Comparison of ENCODE assay signal across 11 mouse cellular contexts in genomic region chr12:54146943-54147556, GRCm38 (mm10). TPM values are rescaled to one million over a fixed set of nuclear protein-coding genes. Genes with fewer than 3 reads are reported as not detected.
DNase-seq lines count a peak whose midpoint lies in the region; ATAC-seq and TF ChIP-seq lines count a peak whose summit lies in the region.
"Had no signal": no experiment of that assay in that cellular context is flagged by ENCODE, and none has a peak within 500 bp of the region (broad histone marks: within the 10 kb centered on the region; RNA-seq: fewer than 3 reads in every experiment).

No protein-coding gene starts in this region.

- no peak overlapping the region for H3K27ac ChIP-seq in liver, embryonic 11.5 days (ENCODE audit: low read depth, low read length)
- no peak overlapping the region for H3K27ac ChIP-seq in hindbrain, embryonic 16.5 days (ENCODE audit: low read depth, low read length)
- H3K27ac ChIP-seq: heart, embryonic 15.5 days had no signal

- ATAC-seq in liver, embryonic 11.5 days (replicated peaks; ENCODE audit: low FRiP score), result 0 out of 2 replicates have a peak, but pooled peaks have one; percentile 41
- peak; percentile 52; the same call in 1 of the 2 replicates for ATAC-seq in hindbrain, embryonic 16.5 days

- 37% methylated on average over 12 of the region's 12 CpGs for WGBS in liver, embryonic 11.5 days
- WGBS in hindbrain, embryonic 16.5 days, result 23% methylated on average over 12 of the region's 12 CpGs

- no peaks in the 10 kb centered on the region for H3K36me3 ChIP-seq in liver, embryonic 11.5 days (ENCODE audit: control insufficient read depth, insufficient read depth, low read length)
- no peaks in the 10 kb centered on the region for H3K36me3 ChIP-seq in hindbrain, embryonic 16.5 days (ENCODE audit: control insufficient read depth, insufficient read depth, low read length)
- H3K36me3 ChIP-seq: heart, embryonic 15.5 days had no signal

- H3K9ac ChIP-seq in liver, embryonic 11.5 days (ENCODE audit: low read depth, low read length), result no peak overlapping the region
- H3K9ac ChIP-seq in hindbrain, embryonic 16.5 days (ENCODE audit: low read depth, low read length), result no peak overlapping the region; the same call in 1 of the 2 replicates
- H3K9ac ChIP-seq: heart, embryonic 15.5 days had no signal

- no peak for TF ChIP-seq CTCF in brain, embryonic 14.5 days (IDR thresholded peaks at IDR 0.05; ENCODE audit: borderline replicate concordance, extremely low read depth, insufficient read depth, insufficient read length)

- DNase-seq in liver, embryonic 11.5 days (ENCODE audit: low spot score), result no peak
- DNase-seq in liver, result no peak
- DNase-seq in brain, embryonic 14.5 days (ENCODE audit: low read depth), result peak; percentile 73
- peak; percentile 58 for DNase-seq in retina, postnatal 1 day
- no peak for DNase-seq in layer of hippocampus, adult 11-12 months (ENCODE audit: low spot score)
- no peak for DNase-seq in left cerebral cortex, adult 11 months (ENCODE audit: low spot score)
- DNase-seq: adrenal gland, postnatal 25 days; kidney, postnatal 14 days had no signal

- no peak for TF ChIP-seq POLR2A in brain, embryonic 14.5 days (IDR thresholded peaks at IDR 0.05; ENCODE audit: borderline replicate concordance, extremely low read depth, insufficient read depth, insufficient read length, poor library complexity, severe bottlenecking)

- no peak overlapping the region for H3K4me3 ChIP-seq in liver, embryonic 11.5 days (ENCODE audit: low read depth, low read length)
- H3K4me3 ChIP-seq in hindbrain, embryonic 16.5 days (ENCODE audit: low read length), result no peak overlapping the region
- H3K4me3 ChIP-seq: heart, embryonic 15.5 days had no signal

- no peak overlapping the region for H3K4me2 ChIP-seq in liver, embryonic 11.5 days
- peak overlapping the region; percentile 42 for H3K4me2 ChIP-seq in hindbrain, embryonic 16.5 days (ENCODE audit: low read length)
- H3K4me2 ChIP-seq: heart, embryonic 15.5 days had no signal

- H3K27me3 ChIP-seq in liver, embryonic 11.5 days (replicated peaks; ENCODE audit: control insufficient read depth, insufficient read depth, low read length), result no peaks in the 10 kb centered on the region
- no peaks in the 10 kb centered on the region for H3K27me3 ChIP-seq in hindbrain, embryonic 16.5 days (replicated peaks; ENCODE audit: control insufficient read depth, insufficient read depth, low read length)
- H3K27me3 ChIP-seq: CH12.LX; heart, embryonic 15.5 days had no signal

- no peaks in the 10 kb centered on the region for H3K4me1 ChIP-seq in liver, embryonic 11.5 days (replicated peaks; ENCODE audit: control insufficient read depth, insufficient read depth, low read length)
- H3K4me1 ChIP-seq in hindbrain, embryonic 16.5 days (ENCODE audit: control insufficient read depth, insufficient read depth, low read depth, low read length), result peaks cover 4% of the 10 kb centered on the region
- H3K4me1 ChIP-seq: heart, embryonic 15.5 days had no signal

- H3K9me3 ChIP-seq in liver, embryonic 11.5 days (ENCODE audit: control insufficient read depth, low read length), result no peaks in the 10 kb centered on the region
- no peaks in the 10 kb centered on the region for H3K9me3 ChIP-seq in hindbrain, embryonic 16.5 days (ENCODE audit: control insufficient read depth, low read length)
- H3K9me3 ChIP-seq: heart, embryonic 15.5 days had no signal

RNA-seq across cellular contexts. Expression of gene Egln3, which starts 56.6 kb away (rescaled TPM):
- 11.6 TPM in 2 replicates for polyA plus RNA-seq in liver, embryonic 11.5 days (2014; fragmentation: Nextera tagmentation; extraction: Ambion mirVana)
- polyA plus RNA-seq in brain, embryonic 14.5 days (2012; rRNA removed), result 6.9 and 8.7 TPM in 2 replicates
- polyA plus RNA-seq in hindbrain, embryonic 16.5 days (2015; fragmentation: Nextera tagmentation; extraction: Ambion mirVana), result 7.4 and 7.6 TPM in 2 replicates

Comparison
In these comparisons a context has a peak if more than half of its experiments do, and no peak if none do; other contexts are left out.
1. DNase-seq: peak in brain, embryonic 14.5 days (single experiment) and retina, postnatal 1 day (single experiment); none in liver, embryonic 11.5 days (single experiment), liver (single experiment), layer of hippocampus, adult 11-12 months (single experiment) and left cerebral cortex, adult 11 months (single experiment).